Mouse (Mus musculus) kidney, adult 2 months (tissue): ENCODE results near the gene Dnah12.

Experiments
- CTCF ChIP-seq: fragments of 200-500 bp; conservative IDR thresholded peaks from 2 replicates; pipeline ENCODE4 v1.5.1; 2011; ENCODE audit warnings: low read depth, mild to moderate bottlenecking, control low read depth, low read length, moderate library complexity, mixed read lengths; ENCODE audit not compliant: insufficient read depth, insufficient read length
- POLR2A ChIP-seq: fragments of 200-500 bp; IDR thresholded peaks from one replicate; pipeline ENCODE4 v1.6.1; 2011; ENCODE audit warnings: low read depth, low read length, control low read depth

GRCm38 (mm10) chr14:26868299-26868698 lies 175.2 kb downstream of the Dnah12 start:
- no peak for TF ChIP-seq CTCF
- TF ChIP-seq POLR2A, result no peak
